ENCODE assay signal across 18 mouse cellular contexts in genomic region chr12:72582021-72582420, GRCm38 (mm10).
"Had no signal": no experiment of that assay in that cellular context is flagged by ENCODE, and none has a peak within 500 bp of the region (broad histone marks: within the 10 kb centered on the region; RNA-seq: fewer than 3 reads in every experiment).

No protein-coding gene starts in this region.

- H3K27ac ChIP-seq: limb, embryonic 10.5 days; limb, embryonic 13.5 days; liver, embryonic 14.5 days; lung, embryonic 15.5 days; stomach, embryonic 15.5 days had no signal

- DNase-seq: kidney, adult 18-20 months; kidney, adult 9 months; kidney, postnatal 14 days; kidney, postnatal 4 days; lung, adult 18-20 months; lung, postnatal 14 days; lung, postnatal 4 days; midbrain, embryonic 14.5 days; right cerebral cortex, adult 18-20 months; right cerebral cortex, postnatal 14 days; spleen, adult 18-20 months; thymus, postnatal 25 days had no signal

- H3K36me3 ChIP-seq: limb, embryonic 10.5 days; lung, embryonic 15.5 days; stomach, embryonic 15.5 days had no signal

- H3K9ac ChIP-seq: limb, embryonic 13.5 days; liver, embryonic 14.5 days; lung, embryonic 15.5 days; stomach, embryonic 15.5 days had no signal

- H3K4me2 ChIP-seq: limb, embryonic 13.5 days; lung, embryonic 15.5 days; midbrain, embryonic 11.5 days; stomach, embryonic 15.5 days had no signal

- H3K4me3 ChIP-seq: limb, embryonic 10.5 days; limb, embryonic 13.5 days; lung, embryonic 15.5 days; stomach, embryonic 15.5 days had no signal

- H3K27me3 ChIP-seq: limb, embryonic 13.5 days; lung, embryonic 15.5 days; stomach, embryonic 15.5 days had no signal

- H3K4me1 ChIP-seq: limb, embryonic 10.5 days; limb, embryonic 13.5 days; lung, embryonic 15.5 days; stomach, embryonic 15.5 days had no signal

- H3K9me3 ChIP-seq: limb, embryonic 10.5 days; lung, embryonic 15.5 days; stomach, embryonic 15.5 days had no signal
